Mouse (Mus musculus) heart, postnatal 36 days (tissue): ENCODE results near the gene Ube2i. TPM values are rescaled to one million over a fixed set of nuclear protein-coding genes. Genes with fewer than 3 reads are reported as not detected.
"Not testable (repeated sequence)": the region's sequence is repeated elsewhere in the genome, so short reads cannot be mapped to it uniquely, and the experiment has no call there.

ENCODE experiments used
- DNase-seq, 2 experiments: peaks; one replicate each; pipeline ENCODE4 v3.0.0; 2021 to 2022
- intact Hi-C: fragments of 180-260 bp; cut with DNase I; formaldehyde crosslinking; loops from one replicate; pipeline ENCODE4 v1.15.1; 2025
- total RNA-seq, 2 experiments: library from RNA; stranded (reverse); gene quantifications; 2 replicates each; pipeline ENCODE4 v1.2.3; 2021

Gene Ube2i
- total RNA-seq, 2 experiments from 2014 or later = 84.3 to 95.1 TPM

GRCm38 (mm10) chr17:25256140-25256754 is 18.2 kb downstream of the Ube2i start, which contains the start of gene Baiap3:
TSS of gene Baiap3 (minus strand) at chr17:25256364.
- intact Hi-C loops = no loop called here
- no peak for DNase-seq

DNA sequence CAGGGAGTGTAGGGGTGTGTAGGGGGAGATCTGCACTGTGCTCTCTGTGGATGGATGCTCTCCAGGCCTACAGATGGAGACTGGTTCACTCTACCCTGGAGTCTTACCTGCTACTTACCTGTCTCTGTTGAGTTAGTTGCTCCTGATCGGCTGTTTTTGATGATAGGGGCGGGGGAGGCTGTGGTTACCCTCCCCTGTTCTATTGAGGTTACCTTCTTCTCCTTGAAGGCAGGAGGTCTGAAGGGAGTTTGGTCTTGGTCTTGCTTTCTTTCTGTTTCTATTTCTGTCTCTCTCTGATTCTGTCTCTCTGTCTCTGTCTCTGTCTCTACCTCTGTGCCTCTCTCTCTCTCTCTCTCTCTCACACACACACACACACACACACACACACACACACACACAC is 19.3 kb downstream of the Ube2i start:
- intact Hi-C loops = no loop called here
- DNase-seq = no peak

- no peak for DNase-seq
- intact Hi-C loops = no loop called here
Observed at GRCm38 (mm10) chr17:25253760-25254159, 20.7 kb downstream of the Ube2i start.

GRCm38 (mm10) chr17:25252643-25253042 is 21.8 kb downstream of the Ube2i start:
- DNase-seq = no peak
- intact Hi-C loops = no loop called here

DNA sequence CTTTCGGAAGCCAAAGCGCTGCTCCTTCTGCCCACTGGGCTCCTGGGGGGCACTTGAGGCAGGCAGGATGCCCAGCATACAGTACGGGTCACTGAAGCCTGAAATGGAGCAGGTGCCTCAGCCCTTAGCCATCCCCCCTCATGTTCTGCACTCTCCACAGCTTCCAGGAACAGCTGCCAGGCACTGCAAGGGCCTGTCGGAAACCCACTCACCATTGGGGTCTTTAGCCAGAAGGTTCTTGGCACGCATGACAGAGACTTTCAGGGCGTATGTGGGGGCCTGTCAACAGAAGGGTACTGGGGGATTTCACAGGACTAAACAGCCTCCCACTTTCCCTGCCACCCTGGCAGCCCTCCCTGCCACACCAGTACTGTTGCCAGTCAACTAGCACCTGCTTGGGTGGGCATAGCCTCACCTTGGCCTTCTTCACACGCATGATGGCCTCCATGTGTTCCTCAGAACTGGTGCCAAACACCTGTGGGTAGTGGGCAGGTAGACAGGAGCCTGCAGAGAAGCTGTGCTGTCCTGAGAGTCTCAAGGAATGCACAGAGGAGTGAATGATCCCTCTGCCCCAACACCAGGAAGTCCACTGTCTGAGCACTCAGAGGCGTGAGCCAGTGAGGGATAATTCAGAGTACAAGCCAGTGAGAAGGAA is 24.1 kb downstream of the Ube2i start:
- no peak for DNase-seq
- intact Hi-C loops = no loop called here

DNA sequence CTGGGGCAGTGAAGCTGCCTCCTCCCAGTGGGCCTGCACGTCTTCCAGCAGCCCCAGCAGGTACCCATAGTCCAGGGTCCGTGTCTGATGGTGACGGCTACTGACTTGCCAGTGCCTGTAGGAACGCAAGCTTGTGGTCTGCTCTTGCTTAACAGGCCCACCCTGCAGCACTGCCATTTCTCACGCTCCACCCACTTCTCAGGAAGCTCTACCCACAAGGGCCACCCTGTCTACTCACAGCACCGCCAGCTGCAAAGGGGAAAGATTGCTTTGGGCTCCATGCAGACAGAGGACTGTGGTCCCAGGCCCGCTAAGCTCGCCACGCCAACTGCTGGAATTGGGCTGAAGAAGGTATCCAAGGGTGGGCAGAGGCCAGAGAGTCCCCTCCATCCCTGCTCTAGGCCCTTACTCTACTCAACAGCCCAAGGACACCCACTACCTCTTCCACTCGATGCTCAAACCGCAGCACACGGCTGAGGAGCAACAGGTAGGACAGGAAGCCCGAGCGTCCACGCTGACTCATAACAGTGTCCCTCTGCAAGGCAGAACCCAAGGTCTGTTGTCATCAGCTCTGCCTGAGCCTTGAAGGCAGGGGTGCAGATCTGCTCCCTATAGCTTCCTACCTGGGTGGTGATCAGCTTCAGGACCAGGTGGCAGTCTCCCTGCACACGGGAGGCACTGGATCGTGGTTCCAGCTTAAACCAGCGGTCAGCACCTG is 26.2 kb downstream of the Ube2i start:
- no peak for DNase-seq
- intact Hi-C loops = no loop called here

DNA sequence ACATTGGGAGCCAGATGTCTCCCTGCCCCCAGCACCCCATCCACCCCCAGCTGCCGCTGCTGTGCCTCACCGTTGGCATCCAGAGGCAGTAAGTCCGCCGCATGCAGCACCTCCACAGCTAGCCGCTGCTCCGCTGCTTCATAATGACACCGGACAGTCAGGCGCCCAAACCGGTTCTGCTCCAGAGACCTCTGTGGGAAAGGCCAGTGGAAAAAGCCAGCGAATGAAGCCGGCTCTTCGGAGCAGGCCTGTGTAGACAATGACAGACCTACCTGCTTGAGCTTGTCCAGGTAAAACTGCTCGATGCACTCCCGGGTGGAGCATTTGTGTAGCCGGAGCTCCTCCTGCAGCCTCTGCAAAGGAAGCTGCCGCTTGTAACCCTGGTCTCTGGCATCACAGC is 30.2 kb downstream of the Ube2i start:
- no peak for DNase-seq
- intact Hi-C loops = no loop called here

DNA sequence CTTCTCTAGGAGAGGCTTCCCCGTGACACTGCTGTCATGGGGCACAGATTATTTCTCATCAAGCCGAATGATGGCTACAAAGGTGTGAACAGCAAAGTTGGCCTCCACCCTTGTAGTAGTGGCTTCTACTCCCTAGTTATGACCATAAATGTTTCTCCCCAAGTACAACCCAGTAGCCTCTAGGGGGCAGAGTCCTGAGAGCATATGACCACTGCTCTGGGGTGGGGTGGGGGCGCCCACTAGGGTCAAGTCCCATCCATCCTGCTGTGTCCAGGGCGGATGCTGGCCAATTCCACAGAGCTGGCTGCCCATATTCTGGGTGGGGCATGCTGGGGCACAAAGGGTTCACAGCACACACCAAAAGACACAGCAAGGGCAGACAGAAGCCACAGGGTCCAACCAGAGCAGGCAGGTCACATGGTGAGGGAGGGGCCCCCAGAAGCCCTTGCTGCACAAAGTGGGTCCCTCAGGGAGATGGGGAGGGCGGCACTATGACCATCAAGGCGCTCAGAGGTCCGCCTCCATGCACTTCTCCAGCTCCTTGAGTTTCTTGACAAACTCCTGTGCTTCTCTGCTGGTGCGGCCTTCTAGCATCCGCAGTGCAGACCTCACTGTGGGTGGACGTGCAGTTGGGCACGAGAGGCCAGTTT is 31.2 kb downstream of the Ube2i start:
- intact Hi-C loops = no loop called here
- DNase-seq = no peak

- intact Hi-C loops = no loop called here
- DNase-seq = peak; percentile 82 to 84
Observed at GRCm38 (mm10) chr17:25239695-25240636, 34.5 kb downstream of the Ube2i start, which contains the start of the genes Gnptg and Tsr3. TSS of gene Gnptg (minus strand) at chr17:25240124. TSS of gene Tsr3 (plus strand) at chr17:25240170.

- intact Hi-C loops = no loop called here
Observed at GRCm38 (mm10) chr17:25235635-25236034, 38.8 kb downstream of the Ube2i start.

DNA sequence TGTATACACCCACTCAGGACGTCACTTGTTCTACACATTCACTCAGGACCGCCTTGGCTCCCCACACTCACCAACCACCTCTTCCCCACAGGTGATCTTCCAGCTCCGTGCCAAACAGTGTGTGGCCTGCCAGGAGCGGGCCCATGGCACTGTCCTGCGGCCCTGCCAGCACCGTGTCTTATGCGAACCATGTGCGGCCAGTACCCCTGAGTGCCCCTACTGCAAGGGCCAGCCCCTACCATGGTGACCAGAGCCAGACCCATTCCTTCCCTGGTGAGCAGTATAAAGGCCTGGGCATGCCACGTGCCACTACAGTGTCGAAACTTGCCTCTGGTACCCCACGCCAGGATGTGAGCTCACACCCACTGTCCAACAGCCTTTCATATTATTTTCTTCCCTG is 42.8 kb downstream of the Ube2i start:
- intact Hi-C loops, DNase-seq: not testable (repeated sequence)

More at GRCm38 (mm10) chr17:25235635-25236034, 38.8 kb downstream of the Ube2i start:
- DNase-seq = no peak

- DNase-seq = no peak
- intact Hi-C loops = no loop called here
Observed at GRCm38 (mm10) chr17:25230700-25231099, 43.7 kb downstream of the Ube2i start.

DNA sequence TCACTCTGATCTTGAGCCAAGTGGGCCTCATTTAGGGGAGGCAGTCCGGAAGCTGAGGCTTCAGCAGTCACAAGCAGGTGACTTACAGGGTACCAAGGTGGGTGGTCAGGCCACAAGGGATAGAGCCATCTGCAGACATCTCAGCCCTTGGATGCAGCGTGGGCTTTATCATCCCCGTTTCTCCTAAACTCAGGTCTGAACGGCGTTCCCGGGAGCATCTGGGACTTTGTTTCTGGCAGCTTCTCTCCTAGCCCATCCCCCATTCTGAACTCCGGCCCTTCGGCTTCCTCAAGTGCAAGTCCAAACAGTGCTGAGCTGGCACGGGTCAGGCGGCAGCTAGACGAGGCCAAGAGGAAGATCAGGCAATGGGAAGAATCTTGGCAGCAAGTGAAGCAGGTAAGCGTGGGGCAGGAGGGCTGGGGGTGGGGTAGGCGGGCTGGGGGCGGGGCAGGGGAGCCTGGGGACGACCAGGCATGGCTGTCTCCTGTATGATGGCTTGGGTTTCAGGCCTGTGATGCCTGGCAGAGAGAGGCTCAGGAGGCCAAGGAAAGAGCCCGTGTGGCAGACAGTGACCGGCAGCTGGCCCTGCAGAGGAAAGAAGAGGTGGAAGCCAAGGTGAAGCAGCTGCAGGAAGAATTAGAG is 44.3 kb downstream of the Ube2i start:
- DNase-seq, intact Hi-C loops: not testable (repeated sequence)

DNA sequence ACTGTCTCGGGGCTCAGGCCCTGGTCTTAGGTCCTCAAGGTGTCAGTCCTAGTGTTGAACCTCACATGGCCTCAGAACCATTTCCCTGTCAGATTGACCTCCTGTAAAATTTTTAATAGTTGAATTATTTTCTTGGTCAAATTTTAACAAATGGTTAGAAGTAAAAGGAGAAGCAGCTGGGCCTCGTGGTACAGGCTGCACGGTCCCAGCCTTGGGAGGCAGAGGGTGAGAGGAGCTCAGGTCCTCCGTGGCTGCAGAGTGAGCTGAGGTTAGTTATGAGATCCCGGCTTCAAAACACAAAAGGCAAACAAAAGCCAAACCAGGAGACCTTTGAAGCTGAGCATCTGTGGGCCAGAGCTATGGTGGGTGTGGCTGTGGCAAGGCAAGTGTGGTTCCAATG is 46.4 kb downstream of the Ube2i start:
- intact Hi-C loops = no loop called here
- no peak for DNase-seq

DNA sequence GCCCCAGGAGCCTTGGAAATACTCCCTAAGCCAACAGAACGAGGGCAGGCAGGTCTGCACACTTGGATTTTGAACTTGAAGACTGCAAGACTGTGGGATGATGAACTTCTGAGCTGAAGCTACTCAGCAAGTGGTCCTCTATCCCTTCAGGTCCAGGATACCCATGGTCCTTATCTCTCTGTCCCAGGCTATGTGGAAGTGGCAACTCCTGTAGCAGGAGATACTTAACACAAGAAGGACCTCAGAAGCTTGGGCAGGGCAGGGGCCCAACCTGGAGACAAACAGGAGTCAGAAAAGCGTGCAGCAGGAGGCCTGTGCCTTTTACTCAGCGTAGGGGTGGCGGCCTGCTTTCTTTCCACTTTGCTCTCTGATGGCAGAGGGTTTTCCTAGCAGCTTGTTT is 48.8 kb downstream of the Ube2i start:
- intact Hi-C loops = no loop called here
- DNase-seq = no peak

DNA sequence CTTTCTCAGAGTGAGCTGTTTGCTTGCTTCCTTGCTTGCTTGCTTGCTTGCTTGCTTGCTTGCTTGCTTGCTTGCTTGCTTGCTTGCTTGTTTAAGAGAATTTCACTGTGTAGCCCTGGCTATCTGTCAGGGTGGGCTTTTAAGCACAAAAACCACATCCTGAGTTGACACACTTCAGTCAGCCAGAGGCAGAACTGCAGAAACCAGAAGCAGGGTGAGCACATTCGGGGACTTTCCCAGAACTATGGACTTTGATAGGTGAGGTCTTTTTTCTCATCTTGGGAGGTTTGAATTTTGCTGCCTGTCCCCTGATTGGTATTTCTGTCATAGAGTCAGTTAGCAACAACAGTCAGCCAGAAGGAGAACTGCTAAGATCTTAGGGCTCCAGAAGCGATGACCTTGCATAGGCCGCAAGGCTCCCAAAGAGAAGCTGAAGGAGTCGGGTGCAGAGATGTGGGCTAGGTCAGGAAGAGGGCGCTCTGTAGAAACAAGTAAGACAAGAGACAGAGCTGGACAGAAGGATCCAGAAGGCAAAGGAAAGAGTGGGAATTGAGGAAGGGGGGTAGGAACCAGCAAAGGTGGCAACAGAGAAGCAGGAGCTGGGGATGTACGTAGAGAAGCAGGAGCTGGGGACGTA is 49.7 kb downstream of the Ube2i start:
- intact Hi-C loops = no loop called here
- no peak for DNase-seq

- intact Hi-C loops = no loop called here
- DNase-seq = no peak
Observed at GRCm38 (mm10) chr17:25222951-25223601, 51.3 kb downstream of the Ube2i start.

GRCm38 (mm10) chr17:25222504-25222940 is 51.9 kb downstream of the Ube2i start:
- DNase-seq, intact Hi-C loops: not testable (repeated sequence)
